In the genomic region with DNA sequence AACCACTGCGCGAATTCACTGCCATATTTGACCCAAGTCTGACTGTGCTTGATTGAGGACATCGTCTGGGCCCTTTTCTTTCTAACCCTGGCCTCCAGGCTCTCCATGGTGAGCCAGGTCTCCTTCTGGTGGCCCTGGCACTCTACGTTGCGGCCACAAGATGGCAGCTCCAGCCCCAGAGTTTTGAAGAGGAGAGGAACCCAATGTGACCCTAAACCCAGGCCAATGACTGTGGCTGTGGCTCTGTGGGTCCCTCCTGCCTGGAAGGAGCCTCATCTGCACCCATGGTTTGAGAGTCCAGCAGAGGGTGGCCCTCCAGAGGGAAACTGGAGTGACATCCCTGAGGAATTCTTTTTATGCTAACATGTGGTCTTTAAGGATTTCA, we compare ENCODE assay signal across 8 mouse cellular contexts.
DNase-seq lines count a peak whose midpoint lies in the region; ATAC-seq lines count a peak whose summit lies in the region.

No protein-coding gene starts in this region.

- H3K4me1 ChIP-seq in midbrain, embryonic 13.5 days (replicated peaks) = peaks cover 27% of the 10 kb centered on the region

- no peak overlapping the region for H3K9ac ChIP-seq in midbrain, embryonic 13.5 days (replicated peaks)

- H3K36me3 ChIP-seq in midbrain, embryonic 13.5 days = no peaks in the 10 kb centered on the region

- H3K4me2 ChIP-seq in midbrain, embryonic 13.5 days (replicated peaks) = no peak overlapping the region

- H3K4me3 ChIP-seq in midbrain, embryonic 13.5 days (replicated peaks) = no peak overlapping the region

- H3K27me3 ChIP-seq in midbrain, embryonic 13.5 days = no peaks in the 10 kb centered on the region

- 0 out of 2 replicates have a peak, but pooled peaks have one; percentile 18 for ATAC-seq in midbrain, embryonic 13.5 days
- no peak for ATAC-seq in monocyte, adult 5-6 weeks (replicated peaks; ENCODE audit: insufficient number of reproducible peaks, low FRiP score, low TSS enrichment, poor library complexity, severe bottlenecking)

- 55% methylated on average over 5 of the region's 5 CpGs for WGBS in midbrain, embryonic 13.5 days

- H3K9me3 ChIP-seq in midbrain, embryonic 13.5 days = 0 out of 2 replicates have a peak, but pooled peaks cover 2% of the 10 kb centered on the region

- peak overlapping the region; percentile 63 for H3K27ac ChIP-seq in midbrain, embryonic 13.5 days

- peak; percentile 34 for DNase-seq in gastrocnemius, adult 18-20 months (ENCODE audit: low spot score)
- DNase-seq in gastrocnemius, adult 8-10 months (ENCODE audit: low spot score in 2 of 2) = no peak
- peak; percentile 26 to 42 for DNase-seq in spleen, postnatal 36 days (ENCODE audit: low spot score in 2 of 2)
- DNase-seq in spleen, adult 12 weeks (ENCODE audit: low spot score) = no peak
- DNase-seq in cerebellum, postnatal 14 days = peak; percentile 81 to 82
- peak; percentile 76 for DNase-seq in induced T-regulatory cell, adult 2 months (ENCODE audit: low read depth)

Comparison
In these comparisons a context has a peak if more than half of its experiments do, and no peak if none do; other contexts are left out.
1. DNase-seq: peak in gastrocnemius, adult 18-20 months (single experiment), spleen, postnatal 36 days (2 of 2), cerebellum, postnatal 14 days (2 of 2) and induced T-regulatory cell, adult 2 months (single experiment); none in gastrocnemius, adult 8-10 months (0 of 2) and spleen, adult 12 weeks (single experiment).